Mouse (Mus musculus): ENCODE results near the gene Hcfc1r1. TPM values are rescaled to one million over a fixed set of nuclear protein-coding genes. Genes with fewer than 3 reads are reported as not detected.

Hcfc1r1 gene
- polyA plus RNA-seq, 1 experiment from 2014 or later, result 48.6 TPM

DNA sequence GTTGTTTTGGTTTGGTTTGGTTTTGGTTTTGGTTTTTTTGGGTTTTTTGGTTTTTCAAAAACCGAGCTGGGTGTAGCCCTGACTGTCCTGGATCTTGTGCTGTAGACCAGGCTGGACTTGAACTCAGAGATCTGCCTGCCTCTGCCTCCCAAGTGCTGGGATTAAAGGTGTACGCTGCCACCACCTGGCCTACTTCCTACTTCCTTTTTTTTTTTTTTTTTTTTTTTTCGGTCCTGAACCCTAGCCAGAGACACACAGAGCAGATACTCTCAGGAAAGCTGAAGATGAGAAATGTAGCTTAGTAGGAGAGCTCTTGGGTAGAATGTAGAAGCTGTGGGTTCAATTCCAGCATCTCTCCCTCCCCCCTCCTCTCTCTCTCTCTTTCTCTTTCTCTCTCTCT, 14.9 kb upstream of the Hcfc1r1 start:
- no peak overlapping the region for H3K4me3 ChIP-seq (replicated peaks)
- H3K4me2 ChIP-seq, result no peak overlapping the region
- no peak overlapping the region for H3K27ac ChIP-seq
- H3K36me3 ChIP-seq, result no peaks in the 10 kb centered on the region
- H3K4me1 ChIP-seq (replicated peaks), result 0 out of 2 replicates have a peak, but pooled peaks cover 3% of the 10 kb centered on the region
- WGBS, result 81% methylated on average over 3 of the region's 3 CpGs
- H3K9ac ChIP-seq (replicated peaks), result no peak overlapping the region
- no peaks in the 10 kb centered on the region for H3K9me3 ChIP-seq
- ATAC-seq (ENCODE audit: insufficient number of reproducible peaks, insufficient read depth, low FRiP score, low TSS enrichment, low read depth), result no peak
- H3K27me3 ChIP-seq, result peaks cover 42% of the 10 kb centered on the region

- ATAC-seq (ENCODE audit: insufficient number of reproducible peaks, insufficient read depth, low FRiP score, low TSS enrichment, low read depth), result no peak
- H3K27me3 ChIP-seq, result peaks cover 42% of the 10 kb centered on the region
- 0 out of 2 replicates have a peak, but pooled peaks cover 10% of the 10 kb centered on the region for H3K4me1 ChIP-seq (replicated peaks)
Measured at GRCm38 (mm10) chr17:23660117-23660875, 13.1 kb upstream of the Hcfc1r1 start, which contains the start of gene Bicdl2. Bicdl2 (plus strand) TSS chr17:23660506.

DNA sequence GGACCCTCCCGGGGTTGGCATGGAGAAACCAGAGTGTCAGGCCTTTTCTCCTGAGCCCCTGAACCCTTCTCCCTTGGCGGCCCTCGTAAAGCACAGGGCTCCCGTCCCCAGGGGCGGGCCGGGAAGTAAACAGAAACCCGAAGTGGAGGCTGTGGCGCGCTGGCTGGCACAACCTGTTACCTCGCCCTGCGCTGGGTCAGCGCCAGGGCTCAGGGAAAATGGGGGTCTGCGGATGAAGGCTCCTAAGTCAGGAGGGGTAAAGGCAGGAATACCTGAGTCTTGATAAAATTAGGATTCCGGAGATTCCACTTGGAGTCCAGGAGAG, 12.6 kb upstream of the Hcfc1r1 start:
- H3K36me3 ChIP-seq, result no peaks in the 10 kb centered on the region
- H3K4me2 ChIP-seq, result peak overlapping the region; percentile 27
- no peak overlapping the region for H3K27ac ChIP-seq
- no peaks in the 10 kb centered on the region for H3K9me3 ChIP-seq
- H3K27me3 ChIP-seq, result peaks cover 42% of the 10 kb centered on the region
- WGBS, result 3% methylated on average over 14 of the region's 14 CpGs
- ATAC-seq (ENCODE audit: insufficient number of reproducible peaks, insufficient read depth, low FRiP score, low TSS enrichment, low read depth), result no peak
- H3K4me3 ChIP-seq (replicated peaks), result no peak overlapping the region
- 0 out of 2 replicates have a peak, but pooled peaks cover 10% of the 10 kb centered on the region for H3K4me1 ChIP-seq (replicated peaks)
- no peak overlapping the region for H3K9ac ChIP-seq (replicated peaks)

More at GRCm38 (mm10) chr17:23660117-23660875, 13.1 kb upstream of the Hcfc1r1 start, which contains the start of gene Bicdl2:
- H3K36me3 ChIP-seq, result no peaks in the 10 kb centered on the region
- 5% methylated on average over 27 of the region's 27 CpGs for WGBS
- no peak within 1 kb of the TSS for H3K4me3 ChIP-seq (replicated peaks)
- no peak within 1 kb of the TSS for H3K27ac ChIP-seq
- H3K9me3 ChIP-seq, result no peaks in the 10 kb centered on the region
- H3K9ac ChIP-seq (replicated peaks), result no peak within 1 kb of the TSS
- H3K4me2 ChIP-seq, result peak within 1 kb of the TSS; percentile 27

GRCm38 (mm10) chr17:23661526-23661925, 11.9 kb upstream of the Hcfc1r1 start:
- 0 out of 2 replicates have a peak, but pooled peaks cover 10% of the 10 kb centered on the region for H3K4me1 ChIP-seq (replicated peaks)
- H3K9me3 ChIP-seq, result no peaks in the 10 kb centered on the region
- peaks cover 42% of the 10 kb centered on the region for H3K27me3 ChIP-seq
- peaks cover 4% of the 10 kb centered on the region for H3K36me3 ChIP-seq
- no peak overlapping the region for H3K9ac ChIP-seq (replicated peaks)
- 4% methylated on average over 9 of the region's 9 CpGs for WGBS
- H3K4me3 ChIP-seq (replicated peaks), result no peak overlapping the region
- ATAC-seq (ENCODE audit: insufficient number of reproducible peaks, insufficient read depth, low FRiP score, low TSS enrichment, low read depth), result no peak
- no peak overlapping the region for H3K27ac ChIP-seq
- H3K4me2 ChIP-seq, result no peak overlapping the region

GRCm38 (mm10) chr17:23664556-23665021, 8.8 kb upstream of the Hcfc1r1 start:
- no peak; the same call in 1 of the 2 replicates for ATAC-seq (ENCODE audit: insufficient number of reproducible peaks, insufficient read depth, low FRiP score, low TSS enrichment, low read depth)
- no peak overlapping the region for H3K9ac ChIP-seq (replicated peaks)
- H3K27me3 ChIP-seq, result peaks cover 35% of the 10 kb centered on the region
- 10% methylated on average over 5 of the region's 5 CpGs for WGBS
- H3K36me3 ChIP-seq, result peaks cover 34% of the 10 kb centered on the region
- H3K4me3 ChIP-seq (replicated peaks), result no peak overlapping the region
- no peak overlapping the region for H3K27ac ChIP-seq
- no peaks in the 10 kb centered on the region for H3K9me3 ChIP-seq
- 0 out of 2 replicates have a peak, but pooled peaks cover 10% of the 10 kb centered on the region for H3K4me1 ChIP-seq (replicated peaks)
- no peak overlapping the region for H3K4me2 ChIP-seq

GRCm38 (mm10) chr17:23665511-23665910, 7.9 kb upstream of the Hcfc1r1 start:
- H3K36me3 ChIP-seq, result peaks cover 44% of the 10 kb centered on the region
- H3K27me3 ChIP-seq, result peaks cover 26% of the 10 kb centered on the region
- H3K4me1 ChIP-seq (replicated peaks), result 0 out of 2 replicates have a peak, but pooled peaks cover 7% of the 10 kb centered on the region
- no peak overlapping the region for H3K27ac ChIP-seq
- no peak overlapping the region for H3K4me3 ChIP-seq (replicated peaks)
- H3K9ac ChIP-seq (replicated peaks), result no peak overlapping the region
- H3K9me3 ChIP-seq, result no peaks in the 10 kb centered on the region
- 80% methylated on average over 14 of the region's 14 CpGs for WGBS
- H3K4me2 ChIP-seq, result no peak overlapping the region
- ATAC-seq (ENCODE audit: insufficient number of reproducible peaks, insufficient read depth, low FRiP score, low TSS enrichment, low read depth), result no peak

DNA sequence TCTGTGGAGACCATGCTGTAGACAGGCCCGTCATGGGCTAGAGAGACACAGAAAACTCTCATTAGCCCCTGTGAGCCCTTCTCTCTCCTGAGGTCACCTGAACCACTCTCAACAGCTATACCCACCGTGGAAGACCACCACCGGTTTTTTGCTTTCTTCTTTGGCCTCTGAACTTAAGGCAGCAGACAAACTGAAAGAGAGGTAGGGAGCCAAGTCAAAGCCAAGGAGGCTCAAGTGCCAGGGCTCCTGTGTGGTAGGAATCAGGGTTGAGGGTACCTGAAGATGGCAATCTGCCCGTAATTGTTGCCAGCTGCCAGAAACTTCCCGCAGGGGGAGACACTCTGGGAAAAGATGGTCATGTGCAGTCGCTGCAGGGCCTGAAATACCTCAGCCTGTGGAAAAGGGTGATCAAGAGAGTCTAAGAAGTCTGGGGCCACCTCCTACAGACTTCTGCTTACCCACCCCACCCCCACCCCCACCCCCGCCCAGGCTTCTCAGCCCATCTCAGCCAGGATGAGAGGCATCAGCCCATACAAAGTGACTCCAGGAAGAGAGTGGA, 2.8 kb upstream of the Hcfc1r1 start:
- H3K4me3 ChIP-seq (replicated peaks), result no peak overlapping the region
- 85% methylated on average over 6 of the region's 7 CpGs for WGBS
- peaks cover 46% of the 10 kb centered on the region for H3K36me3 ChIP-seq
- H3K9ac ChIP-seq (replicated peaks), result no peak overlapping the region
- H3K27ac ChIP-seq, result no peak overlapping the region
- H3K4me2 ChIP-seq, result no peak overlapping the region
- no peaks in the 10 kb centered on the region for H3K9me3 ChIP-seq
- ATAC-seq (ENCODE audit: insufficient number of reproducible peaks, insufficient read depth, low FRiP score, low TSS enrichment, low read depth), result no peak
- peaks cover 23% of the 10 kb centered on the region for H3K4me1 ChIP-seq (replicated peaks)
- H3K27me3 ChIP-seq, result peaks cover 12% of the 10 kb centered on the region

DNA sequence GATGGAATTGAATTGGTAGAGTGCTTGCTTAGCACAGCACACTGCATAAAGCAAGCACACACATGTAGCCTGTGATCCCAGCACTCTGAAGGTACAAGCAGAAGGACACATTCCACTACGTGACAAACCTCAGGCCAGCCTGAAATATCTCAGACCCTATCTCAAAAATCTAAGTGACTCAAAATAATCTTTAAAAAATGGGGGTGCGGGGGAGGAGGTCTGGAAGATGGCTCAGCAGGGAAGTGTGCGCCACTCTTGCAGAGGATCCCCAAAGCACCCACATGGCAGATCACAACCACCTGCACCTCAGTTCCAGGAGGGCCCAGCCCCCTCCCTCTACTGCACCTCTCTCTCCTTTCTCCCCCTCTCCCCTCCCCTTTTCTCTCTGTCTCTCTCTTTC, 1.9 kb upstream of the Hcfc1r1 start:
- Histone ChIP-seq H3K36me3 (peaks cover 43% of the 10 kb centered on the region), H3K4me1 (replicated peaks) (peaks cover 32% of the 10 kb centered on the region), H3K4me2 (no peak overlapping the region), H3K27me3 (peaks cover 21% of the 10 kb centered on the region), H3K4me3 (replicated peaks) (no peak overlapping the region), H3K9me3 (no peaks in the 10 kb centered on the region), H3K9ac (replicated peaks) (no peak overlapping the region; the same call in 1 of the 2 replicates), H3K27ac (no peak overlapping the region)
- ATAC-seq (ENCODE audit: insufficient number of reproducible peaks, insufficient read depth, low FRiP score, low TSS enrichment, low read depth), result no peak
- 88% methylated on average over 3 of the region's 3 CpGs for WGBS

DNA sequence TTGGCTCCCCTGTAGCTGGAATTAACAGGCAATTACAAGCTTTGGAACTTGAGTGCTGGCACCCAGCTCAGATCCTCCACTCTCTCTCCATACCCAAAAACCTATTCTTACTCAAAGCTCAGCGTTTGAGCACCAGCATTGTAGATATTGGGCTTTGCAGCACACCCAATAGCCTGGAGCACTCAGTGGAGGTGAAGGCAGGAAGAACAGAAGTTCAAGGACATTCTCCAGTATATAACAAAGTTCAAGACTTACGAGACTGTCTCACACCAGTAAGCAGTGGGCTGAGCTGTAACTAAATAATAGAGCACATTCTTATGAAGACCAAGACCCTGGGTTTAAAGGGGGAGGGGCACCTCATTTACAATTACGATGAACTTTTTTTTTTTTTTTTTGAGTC, 635 bp upstream of the Hcfc1r1 start:
- Histone ChIP-seq H3K27me3 (peaks cover 25% of the 10 kb centered on the region), H3K9ac (replicated peaks) (no peak overlapping the region), H3K4me3 (replicated peaks) (peak overlapping the region; percentile 59), H3K4me1 (replicated peaks) (peaks cover 35% of the 10 kb centered on the region), H3K36me3 (peaks cover 30% of the 10 kb centered on the region), H3K9me3 (no peaks in the 10 kb centered on the region), H3K4me2 (peak overlapping the region; percentile 74), H3K27ac (no peak overlapping the region)
- no peak for ATAC-seq (ENCODE audit: insufficient number of reproducible peaks, insufficient read depth, low FRiP score, low TSS enrichment, low read depth)
- WGBS, result 57% methylated on average over 3 of the region's 3 CpGs

DNA sequence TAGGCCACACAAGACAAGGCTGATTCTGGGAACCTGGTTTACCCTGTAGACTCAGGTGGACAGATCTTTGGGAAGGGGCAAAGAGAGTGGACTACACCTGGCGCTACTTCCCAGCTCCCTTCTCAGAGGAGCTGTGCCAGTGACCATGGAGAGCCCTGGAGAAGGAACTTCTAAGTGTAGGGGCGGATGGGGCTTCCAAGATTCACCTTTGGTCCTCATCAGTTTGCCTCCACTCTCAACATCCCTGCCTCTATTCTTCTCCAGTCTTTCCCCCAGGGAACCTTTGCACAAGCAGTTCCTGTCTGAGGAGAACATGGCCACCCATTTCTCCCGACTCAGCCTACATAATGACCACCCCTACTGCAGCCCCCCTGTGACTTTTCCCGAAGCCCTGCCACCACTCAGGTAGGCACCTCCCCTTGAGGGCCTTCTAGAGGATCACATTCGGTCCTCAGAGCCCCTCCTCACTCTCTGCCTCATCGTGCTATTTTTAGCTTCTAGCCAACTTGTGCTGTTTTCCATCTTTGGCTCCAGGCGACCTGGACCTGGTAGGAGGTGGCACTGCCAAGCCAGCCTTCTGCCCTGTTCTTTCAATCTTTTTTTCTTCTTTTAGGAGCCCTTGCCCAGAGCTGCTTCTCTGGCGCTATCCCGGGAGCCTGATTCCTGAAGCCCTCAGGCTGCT, 1.0 kb downstream of the Hcfc1r1 start:
- 31% methylated on average over 9 of the region's 9 CpGs for WGBS
- peaks cover 41% of the 10 kb centered on the region for H3K27me3 ChIP-seq
- 0 out of 2 replicates have a peak, but pooled peaks have one; percentile 0 for ATAC-seq (ENCODE audit: insufficient number of reproducible peaks, insufficient read depth, low FRiP score, low TSS enrichment, low read depth)

GRCm38 (mm10) chr17:23675127-23675526, 1.7 kb downstream of the Hcfc1r1 start:
- H3K4me1 ChIP-seq (replicated peaks), result peaks cover 44% of the 10 kb centered on the region
- 25% methylated on average over 5 of the region's 5 CpGs for WGBS

More for the DNA sequence above, 1.0 kb downstream of the Hcfc1r1 start:
- H3K27ac ChIP-seq, result peak overlapping the region; percentile 50; the same call in 1 of the 2 replicates
- peak overlapping the region; percentile 58 for H3K9ac ChIP-seq (replicated peaks)
- peaks cover 40% of the 10 kb centered on the region for H3K4me1 ChIP-seq (replicated peaks)
- H3K36me3 ChIP-seq, result peaks cover 14% of the 10 kb centered on the region
- H3K4me3 ChIP-seq (replicated peaks), result peak overlapping the region; percentile 59
- H3K9me3 ChIP-seq, result no peaks in the 10 kb centered on the region
- peak overlapping the region; percentile 74 for H3K4me2 ChIP-seq

More at GRCm38 (mm10) chr17:23675127-23675526, 1.7 kb downstream of the Hcfc1r1 start:
- no peak overlapping the region for H3K27ac ChIP-seq
- H3K27me3 ChIP-seq, result peaks cover 48% of the 10 kb centered on the region
- H3K9ac ChIP-seq (replicated peaks), result no peak overlapping the region
- no peak for ATAC-seq (ENCODE audit: insufficient number of reproducible peaks, insufficient read depth, low FRiP score, low TSS enrichment, low read depth)
- no peaks in the 10 kb centered on the region for H3K9me3 ChIP-seq
- peaks cover 7% of the 10 kb centered on the region for H3K36me3 ChIP-seq
- no peak overlapping the region for H3K4me3 ChIP-seq (replicated peaks)
- peak overlapping the region; percentile 97 for H3K4me2 ChIP-seq

Data from limb, embryonic 12.5 days (tissue).